Mouse (Mus musculus) midbrain, embryonic 14.5 days (tissue): ENCODE results near the gene Prrx2. TPM values are rescaled to one million over a fixed set of nuclear protein-coding genes. Genes with fewer than 3 reads are reported as not detected.
"Not testable (repeated sequence)": the region's sequence is repeated elsewhere in the genome, so short reads cannot be mapped to it uniquely, and the experiment has no call there.

ENCODE experiments used
- ATAC-seq: fragments of 200-750 bp; cut with Nextera tagmentation; 2 replicates; pipeline ENCODE4 v1.8.0; 2017; ENCODE audit warnings: moderate number of reproducible peaks, moderate library complexity; ENCODE audit not compliant: low FRiP score, low TSS enrichment
- DNase-seq: peaks from one replicate; pipeline ENCODE4 v3.0.0-alpha.2; 2015
- H3K27ac ChIP-seq: fragments of 300-500 bp; sonication (generic); replicated peaks from 2 replicates; pipeline ENCODE4 v1.5.1; 2014; ENCODE audit warnings: mild to moderate bottlenecking, low read depth, low read length, moderate library complexity
- H3K27me3 ChIP-seq: fragments of 300-500 bp; sonication (generic); 2 replicates; pipeline ENCODE4 v1.6.1; 2014; ENCODE audit warnings: low read length, control low read depth, mixed read lengths; ENCODE audit not compliant: control insufficient read depth, insufficient read depth
- H3K36me3 ChIP-seq: fragments of 300-500 bp; sonication (generic); 2 replicates; pipeline ENCODE4 v1.6.1; 2014; ENCODE audit warnings: low read length, control low read depth; ENCODE audit not compliant: control insufficient read depth, insufficient read depth
- H3K4me1 ChIP-seq: fragments of 300-500 bp; sonication (generic); 2 replicates; pipeline ENCODE4 v1.6.1; 2014; ENCODE audit warnings: mild to moderate bottlenecking, antibody characterized with exemption, low read length, control low read depth; ENCODE audit not compliant: control insufficient read depth, insufficient read depth
- H3K4me2 ChIP-seq: fragments of 300-500 bp; sonication (generic); 2 replicates; pipeline ENCODE4 v1.6.1; 2014; ENCODE audit warnings: mild to moderate bottlenecking, low read length, moderate library complexity
- H3K4me3 ChIP-seq: fragments of 300-500 bp; sonication (generic); replicated peaks from 2 replicates; pipeline ENCODE4 v1.5.1; 2014; ENCODE audit warnings: low read depth, low read length
- H3K9ac ChIP-seq: fragments of 300-500 bp; sonication (generic); replicated peaks from 2 replicates; pipeline ENCODE4 v1.6.1; 2014; ENCODE audit warnings: mild to moderate bottlenecking, low read length, moderate library complexity
- H3K9me3 ChIP-seq: fragments of 300-500 bp; sonication (generic); 2 replicates; pipeline ENCODE4 v1.6.1; 2016; ENCODE audit warnings: low read length, control low read depth, mixed read lengths; ENCODE audit not compliant: control insufficient read depth
- WGBS: fragments of 180-500 bp; shearing (Covaris S2); extraction: QIAGEN DNeasy Blood & Tissue Kit; methylation state at CpG from one replicate; pipeline ENCODE4 v1.1.7; 2014; 5-methylcytosine and 5-hydroxymethylcytosine counted together
- polyA plus RNA-seq: library from polyadenylated mRNA; unstranded; fragments of >200 nt; fragmentation: Nextera tagmentation; extraction: Ambion mirVana; gene quantifications from 2 replicates; pipeline ENCODE4 v1.2.1, GENCODE M21; 2014

The Prrx2 gene
- polyA plus RNA-seq, 1 experiment from 2014 or later: 2.2 TPM

GRCm38 (mm10) chr2:30927844-30928628 lies 93.3 kb downstream of the Prrx2 start:
- no peak overlapping the region for H3K4me2 ChIP-seq
- no peaks in the 10 kb centered on the region for H3K9me3 ChIP-seq
- ATAC-seq (no peak; the same call in 1 of the 2 replicates), DNase-seq (peak; percentile 93)
- H3K4me3 ChIP-seq: no peak overlapping the region
- no peak overlapping the region for H3K27ac ChIP-seq
- H3K36me3 ChIP-seq: no peaks in the 10 kb centered on the region
- H3K27me3 ChIP-seq: no peaks in the 10 kb centered on the region
- 22% methylated on average over 14 of the region's 14 CpGs for WGBS
- H3K9ac ChIP-seq: no peak overlapping the region
- H3K4me1 ChIP-seq: peaks cover 10% of the 10 kb centered on the region; the same call in 1 of the 2 replicates

GRCm38 (mm10) chr2:30928893-30929482 lies 94.2 kb downstream of the Prrx2 start:
- no peak for ATAC-seq
- H3K27ac ChIP-seq: no peak overlapping the region
- H3K4me1 ChIP-seq: peaks cover 10% of the 10 kb centered on the region; the same call in 1 of the 2 replicates
- no peaks in the 10 kb centered on the region for H3K27me3 ChIP-seq
- peak overlapping the region; percentile 32; the same call in 1 of the 2 replicates for H3K4me3 ChIP-seq
- no peaks in the 10 kb centered on the region for H3K36me3 ChIP-seq
- DNase-seq: no peak
- H3K9ac ChIP-seq: no peak overlapping the region
- WGBS: 28% methylated on average over 12 of the region's 12 CpGs
- peak overlapping the region; percentile 65 for H3K4me2 ChIP-seq
- no peaks in the 10 kb centered on the region for H3K9me3 ChIP-seq

GRCm38 (mm10) chr2:30929483-30930045 lies 94.8 kb downstream of the Prrx2 start, which contains the start of gene Ptges:
Ptges (minus strand) TSS chr2:30929863.
- Histone ChIP-seq H3K4me1 (peaks cover 10% of the 10 kb centered on the region; the same call in 1 of the 2 replicates), H3K36me3 (no peaks in the 10 kb centered on the region), H3K27ac (peak within 1 kb of the TSS; percentile 57; the same call in 1 of the 2 replicates), H3K27me3 (no peaks in the 10 kb centered on the region), H3K4me3 (peak within 1 kb of the TSS; percentile 32), H3K9me3 (no peaks in the 10 kb centered on the region), H3K4me2 (peak within 1 kb of the TSS; percentile 65), H3K9ac (peak within 1 kb of the TSS; percentile 49; the same call in 1 of the 2 replicates)
- ATAC-seq: peak; percentile 60; the same call in 1 of the 2 replicates
- 2% methylated on average over 23 of the region's 23 CpGs for WGBS
- DNase-seq: peak; percentile 89

- WGBS: 84% methylated on average over 2 of the region's 2 CpGs
These were observed 96.1 kb downstream of the Prrx2 start for GRCm38 (mm10) chr2:30930846-30931245.

More at GRCm38 (mm10) chr2:30930846-30931245, 96.1 kb downstream of the Prrx2 start:
- not testable (repeated sequence) for H3K4me1 ChIP-seq, H3K4me3 ChIP-seq, H3K27me3 ChIP-seq, ATAC-seq, H3K36me3 ChIP-seq, H3K27ac ChIP-seq, DNase-seq, H3K9ac ChIP-seq, H3K4me2 ChIP-seq, H3K9me3 ChIP-seq

Other genes starting within 250 kb of the Prrx2 start
- gene Cstad, start 239.9 kb upstream of the Prrx2 start, polyA plus RNA-seq: 0.46 and 1.2 TPM in 2 replicates
- 0.87 and 1.0 TPM in 2 replicates for gene 1700001O22Rik, start 31.3 kb upstream of the Prrx2 start, polyA plus RNA-seq
- 114 and 122 TPM in 2 replicates for gene Ntmt1, start 27.1 kb upstream of the Prrx2 start, polyA plus RNA-seq
- 38.5 and 42.7 TPM in 2 replicates for gene Asb6, start 4.6 kb upstream of the Prrx2 start, polyA plus RNA-seq
- gene Ptges, start 94.9 kb downstream of the Prrx2 start, polyA plus RNA-seq: 3.2 and 4.2 TPM in 2 replicates
- gene Tor1b, start 118.0 kb downstream of the Prrx2 start, polyA plus RNA-seq: 19.3 and 19.4 TPM in 2 replicates
- 81.2 and 89.5 TPM in 2 replicates for gene Tor1a, start 133.0 kb downstream of the Prrx2 start, polyA plus RNA-seq
- 68.2 and 78.7 TPM in 2 replicates for gene BC005624, start 147.2 kb downstream of the Prrx2 start, polyA plus RNA-seq
- gene Usp20, start 147.3 kb downstream of the Prrx2 start, polyA plus RNA-seq: 28.5 and 35.8 TPM in 2 replicates